7 mouse cellular contexts compared by ENCODE assay signal in the genomic region with DNA sequence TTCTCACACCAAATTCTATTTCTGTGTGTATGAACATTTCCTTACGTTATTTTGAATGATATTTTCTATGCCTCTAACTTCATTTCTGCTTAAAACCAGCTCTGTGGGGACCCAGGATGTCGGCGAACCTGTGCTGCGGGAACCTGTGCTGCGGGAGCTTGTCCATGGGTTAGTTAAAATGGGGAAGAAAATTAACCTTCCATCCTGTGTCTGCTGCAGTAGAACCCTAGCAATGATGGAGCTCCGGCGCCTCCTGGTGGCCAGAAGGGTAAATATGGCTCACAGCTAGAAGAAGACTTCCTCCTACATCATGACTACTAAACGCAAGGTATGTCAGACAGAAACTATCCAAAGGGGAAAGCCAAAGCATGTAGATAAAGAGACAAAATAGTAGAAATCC. TPM values are rescaled to one million over a fixed set of nuclear protein-coding genes. Genes with fewer than 3 reads are reported as not detected.
DNase-seq lines count a peak whose midpoint lies in the region; ATAC-seq and TF ChIP-seq lines count a peak whose summit lies in the region.

No protein-coding gene starts in this region.

- TF ChIP-seq POLR2A in CH12.LX (IDR thresholded peaks at IDR 0.05; ENCODE audit: low read depth, low read length): no peak
- no peak for TF ChIP-seq POLR2A in brain, embryonic 14.5 days (IDR thresholded peaks at IDR 0.05; ENCODE audit: borderline replicate concordance, extremely low read depth, insufficient read depth, insufficient read length, poor library complexity, severe bottlenecking)

- peak; percentile 76 for ATAC-seq in forebrain, postnatal 0 days
- 0 out of 2 replicates have a peak, but pooled peaks have one; percentile 23 for ATAC-seq in lung, embryonic 16.5 days (ENCODE audit: low read depth)

- peaks cover 45% of the 10 kb centered on the region for H3K27me3 ChIP-seq in CH12.LX (replicated peaks)
- no peaks in the 10 kb centered on the region for H3K27me3 ChIP-seq in forebrain, postnatal 0 days (ENCODE audit: insufficient read depth, low read length)
- no peaks in the 10 kb centered on the region; the same call in 1 of the 2 replicates for H3K27me3 ChIP-seq in lung, embryonic 16.5 days (ENCODE audit: control insufficient read depth, insufficient read depth, low read depth, low read length)

- no peak overlapping the region for H3K9ac ChIP-seq in CH12.LX (ENCODE audit: insufficient read depth, low read depth)
- no peak overlapping the region for H3K9ac ChIP-seq in forebrain, postnatal 0 days
- no peak overlapping the region for H3K9ac ChIP-seq in lung, embryonic 16.5 days (ENCODE audit: low read length)

- 25% methylated on average over 8 of the region's 8 CpGs for WGBS in forebrain, postnatal 0 days
- 29% methylated on average over 8 of the region's 8 CpGs for WGBS in lung, embryonic 16.5 days

- no peaks in the 10 kb centered on the region for H3K36me3 ChIP-seq in CH12.LX (replicated peaks in 1 of 2; ENCODE audit: control insufficient read depth in 1 of 2, insufficient read depth in 1 of 2, low read length in 1 of 2)
- no peaks in the 10 kb centered on the region for H3K36me3 ChIP-seq in forebrain, postnatal 0 days (ENCODE audit: insufficient read depth)
- H3K36me3 ChIP-seq in lung, embryonic 16.5 days (ENCODE audit: control insufficient read depth, insufficient read depth, low read length): no peaks in the 10 kb centered on the region

- dilution Hi-C loops in CH12.LX (cut with MboI; ENCODE audit: extremely low pct_ligation_motif_present, extremely low pct_unique_long_range_greater_than_20kb, low sequenced_read_pairs): no loop called here

- peak; percentile 81 to 95 for TF ChIP-seq CTCF in CH12.LX (conservative IDR thresholded peaks at IDR 0.05 in 1 of 2, IDR thresholded peaks at IDR 0.05 in 1 of 2; ENCODE audit: low read depth in 2 of 2, low read length in 2 of 2)
- peak; percentile 88 for TF ChIP-seq CTCF in brain, embryonic 14.5 days (IDR thresholded peaks at IDR 0.05; ENCODE audit: borderline replicate concordance, extremely low read depth, insufficient read depth, insufficient read length)
- TF ChIP-seq CTCF in forebrain, postnatal 0 days (IDR thresholded peaks at IDR 0.05; ENCODE audit: low read depth): peak; percentile 93

- peaks cover 8% of the 10 kb centered on the region for H3K9me3 ChIP-seq in CH12.LX (replicated peaks; ENCODE audit: low read length)
- no peaks in the 10 kb centered on the region for H3K9me3 ChIP-seq in forebrain, postnatal 0 days (ENCODE audit: low read length)
- 0 out of 2 replicates have a peak, but pooled peaks cover 4% of the 10 kb centered on the region for H3K9me3 ChIP-seq in lung, embryonic 16.5 days (ENCODE audit: control insufficient read depth, low read length)

- no peak overlapping the region for H3K4me3 ChIP-seq in CH12.LX (replicated peaks in 1 of 3; ENCODE audit: low read depth in 2 of 3, low read length in 2 of 3, poor library complexity in 1 of 3)
- H3K4me3 ChIP-seq in forebrain, postnatal 0 days (ENCODE audit: low read depth, low read length): no peak overlapping the region
- H3K4me3 ChIP-seq in lung, embryonic 16.5 days (ENCODE audit: low read length): no peak overlapping the region

- 0 out of 2 replicates have a peak overlapping the region, but pooled peaks have one; percentile 34 for H3K4me2 ChIP-seq in CH12.LX (ENCODE audit: insufficient read depth, low read depth, poor library complexity, severe bottlenecking)
- H3K4me2 ChIP-seq in forebrain, postnatal 0 days (ENCODE audit: low read depth): no peak overlapping the region
- no peak overlapping the region for H3K4me2 ChIP-seq in lung, embryonic 16.5 days (ENCODE audit: low read depth, low read length)

- H3K27ac ChIP-seq in CH12.LX (ENCODE audit: insufficient read depth, low read depth): no peak overlapping the region
- H3K27ac ChIP-seq in forebrain, postnatal 0 days (ENCODE audit: low read depth, low read length): no peak overlapping the region
- no peak overlapping the region for H3K27ac ChIP-seq in lung, embryonic 16.5 days (ENCODE audit: low read length)

- H3K79me2 ChIP-seq in CH12.LX (replicated peaks; ENCODE audit: control insufficient read depth, extremely low read depth, insufficient read depth, poor library complexity, severe bottlenecking): no peaks in the 10 kb centered on the region

- TF ChIP-seq RAD21 in CH12.LX (IDR thresholded peaks at IDR 0.05; ENCODE audit: low read depth, low read length): peak; percentile 97

- peak; percentile 76 to 77 for DNase-seq in B cell, adult 2 months
- DNase-seq in CH12.LX (ENCODE audit: extremely low read depth): peak; percentile 74
- peak; percentile 91 for DNase-seq in brain, embryonic 14.5 days (ENCODE audit: low read depth)
- peak; percentile 87 for DNase-seq in forebrain, postnatal 0 days
- DNase-seq in kidney, postnatal 36 days: peak; percentile 65 to 87
- peak; percentile 83 for DNase-seq in right cerebral cortex, postnatal 14 days

- in situ Hi-C loops in CH12.LX (cut with MboI; ENCODE audit: low pct_ligation_motif_present, low pct_unique_long_range_greater_than_20kb, low sequenced_read_pairs): loop anchor here (25.0 kb wide), 1 partner anchor 361 kb away; no protein-coding TSS in a partner anchor

- H3K4me1 ChIP-seq in CH12.LX (ENCODE audit: control insufficient read depth in 1 of 2, insufficient read depth in 2 of 2): no peaks in the 10 kb centered on the region
- H3K4me1 ChIP-seq in forebrain, postnatal 0 days (ENCODE audit: insufficient read depth): no peaks in the 10 kb centered on the region
- H3K4me1 ChIP-seq in lung, embryonic 16.5 days (replicated peaks; ENCODE audit: control insufficient read depth, insufficient read depth, low read length): no peaks in the 10 kb centered on the region

- TF ChIP-seq EP300 in CH12.LX (IDR thresholded peaks at IDR 0.05; ENCODE audit: low read length): no peak

TF ChIP-seq in CH12.LX, 34 proteins besides CTCF, POLR2A, EP300 and RAD21:
- TF ChIP-seq SMC3 (IDR thresholded peaks at IDR 0.05; ENCODE audit: low read depth, low read length) (peak; percentile 88), ELF1 (IDR thresholded peaks at IDR 0.05; ENCODE audit: low read depth, low read length) (peak; percentile 46; the same call in 1 of the 2 replicates), POLR2AphosphoS2 (IDR thresholded peaks at IDR 0.05; ENCODE audit: low read depth, low read length) (no peak), ZC3H11A (IDR thresholded peaks at IDR 0.05; ENCODE audit: low read depth, low read length) (peak; percentile 53), MEF2A (IDR thresholded peaks at IDR 0.05; ENCODE audit: borderline replicate concordance, low read depth, low read length) (0 out of 2 replicates have a peak, but pooled peaks have one; percentile 16), SIN3A (IDR thresholded peaks at IDR 0.05; ENCODE audit: low read length) (0 out of 2 replicates have a peak, but pooled peaks have one; percentile 31)

RNA-seq across cellular contexts. Expression of a gene that starts 48.6 kb away (rescaled TPM):
- 67.2 and 71.6 TPM in 2 replicates for total RNA-seq in CH12.LX (2012; rRNA removed)
- total RNA-seq in CH12.LX (2014; rRNA removed): 111 and 122 TPM in 2 replicates
- 78.5 and 97.7 TPM in 2 replicates for polyA plus RNA-seq in CH12.LX (2012; ENCODE audit: insufficient read length, low read depth)
- polyA plus RNA-seq in brain, embryonic 14.5 days (2012; rRNA removed): 71.5 and 101 TPM in 2 replicates
- 171 and 191 TPM in 2 replicates for total RNA-seq in forebrain, postnatal 0 days (2014; rRNA removed)
- polyA plus RNA-seq in forebrain, postnatal 0 days (2015; fragmentation: Nextera tagmentation; extraction: Ambion mirVana): 147 and 169 TPM in 2 replicates
- 150 and 156 TPM in 2 replicates for polyA plus RNA-seq in lung, embryonic 16.5 days (2015; fragmentation: Nextera tagmentation; extraction: Ambion mirVana)
